Mouse (Mus musculus) kidney, adult 2 months (tissue): Measurements from ENCODE around the gene Gm19684.
"Not testable (repeated sequence)": the region's sequence is repeated elsewhere in the genome, so short reads cannot be mapped to it uniquely, and the experiment has no call there.

Experiments
- CTCF ChIP-seq: fragments of 200-500 bp; conservative IDR thresholded peaks from 2 replicates; pipeline ENCODE4 v1.5.1; 2011; ENCODE audit warnings: low read depth, mild to moderate bottlenecking, control low read depth, low read length, moderate library complexity, mixed read lengths; ENCODE audit not compliant: insufficient read depth, insufficient read length
- POLR2A ChIP-seq: fragments of 200-500 bp; IDR thresholded peaks from one replicate; pipeline ENCODE4 v1.6.1; 2011; ENCODE audit warnings: low read depth, low read length, control low read depth

DNA sequence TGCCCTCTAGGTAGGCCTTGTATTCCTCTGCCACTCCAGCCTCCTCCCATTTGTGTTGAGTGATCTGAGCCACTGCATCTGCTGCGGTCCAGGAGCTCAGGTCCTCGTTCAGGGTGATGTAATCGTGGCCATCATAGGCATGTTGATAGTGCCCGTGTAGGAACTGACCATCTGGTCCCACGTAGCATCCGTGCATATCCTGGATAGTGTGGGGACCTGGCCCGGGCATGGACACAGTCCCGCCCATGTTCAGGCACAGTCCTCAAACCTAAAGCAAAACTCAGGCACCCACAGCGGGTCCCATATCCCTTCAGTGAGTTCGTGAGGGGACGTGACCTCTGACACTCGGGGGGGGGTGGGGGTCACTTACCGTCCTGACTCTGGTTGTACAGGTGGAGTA, 7.0 kb downstream of the Gm19684 start:
- TF ChIP-seq CTCF, POLR2A: not testable (repeated sequence)
